Mouse (Mus musculus) megakaryocyte, embryonic 14.5 days (primary cell): ENCODE data around the gene Atf7.

Experiments used
- FLI1 ChIP-seq: IDR thresholded peaks from 2 replicates; pipeline ENCODE4 v1.6.1; 2012; ENCODE audit warnings: low read length, inconsistent platforms, mixed read lengths
- GATA1 ChIP-seq: IDR thresholded peaks from 3 replicates; pipeline ENCODE4 v1.6.1; 2012; ENCODE audit warnings: mixed read lengths, low read length, inconsistent platforms, borderline replicate concordance

DNA sequence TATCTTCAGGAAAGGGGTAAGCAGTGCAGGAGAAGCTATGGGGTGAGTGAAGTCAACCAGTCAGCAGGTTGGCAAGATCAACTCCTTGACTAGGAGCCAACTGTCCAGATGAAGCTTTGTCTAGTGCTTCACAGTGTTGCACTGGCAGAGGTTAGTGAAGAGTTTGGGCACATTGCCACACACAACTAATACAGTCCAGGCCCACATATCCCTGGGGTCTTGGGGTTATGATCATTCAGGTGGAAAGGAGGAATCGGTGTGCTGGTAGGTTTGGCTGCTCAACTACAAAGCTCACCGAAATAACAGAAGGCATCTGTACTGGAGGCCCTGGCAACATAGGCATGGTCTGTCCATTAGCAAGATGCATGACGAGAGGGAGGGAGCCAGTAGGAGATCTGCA, 77.8 kb downstream of the Atf7 start:
- TF ChIP-seq GATA1 = no peak
- no peak for TF ChIP-seq FLI1
